8 mouse cellular contexts compared by ENCODE assay signal in the genomic region with DNA sequence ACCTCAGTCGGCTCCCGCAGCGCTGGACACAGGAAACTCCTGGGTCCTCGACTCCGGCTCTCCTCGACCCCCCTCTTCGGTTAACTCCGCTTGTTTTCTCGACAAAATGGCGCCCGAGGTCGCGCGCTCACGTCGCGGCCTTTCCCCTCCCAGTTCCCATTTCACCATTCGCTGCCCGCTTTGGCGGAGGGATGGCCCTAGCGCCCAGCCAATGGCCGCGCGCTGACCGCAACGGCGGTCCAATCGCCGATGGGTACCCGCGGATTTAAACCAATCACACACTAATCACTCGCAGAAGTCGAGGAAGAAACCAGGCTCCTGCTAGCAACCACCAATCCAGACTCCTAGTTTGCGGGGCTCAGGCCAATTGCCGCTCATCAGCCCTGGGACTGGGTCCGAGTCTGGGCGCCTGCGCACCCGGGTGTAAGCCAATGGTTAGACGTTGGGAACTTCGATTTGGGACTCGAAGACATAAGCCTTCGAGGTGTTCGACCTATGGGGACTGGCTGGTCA. TPM values are rescaled to one million over a fixed set of nuclear protein-coding genes. Genes with fewer than 3 reads are reported as not detected.
A peak's percentile ranks its signal among the peaks of the same experiment; 100 is the strongest.
DNase-seq lines count a peak whose midpoint lies in the region; ATAC-seq lines count a peak whose summit lies in the region.

Gene Cnot1, minus strand, starts transcription at position 134 of the 513 bp plus-strand sequence.

- H3K4me1 ChIP-seq in hindbrain, embryonic 12.5 days: peaks cover 17% of the 10 kb centered on the region

- peak within 1 kb of the TSS; percentile 98 for H3K4me3 ChIP-seq in hindbrain, embryonic 12.5 days

- H3K9ac ChIP-seq in hindbrain, embryonic 12.5 days: peak within 1 kb of the TSS; percentile 98

- H3K27me3 ChIP-seq in hindbrain, embryonic 12.5 days: no peaks in the 10 kb centered on the region

- 0 out of 2 replicates have a peak, but pooled peaks cover 5% of the 10 kb centered on the region for H3K36me3 ChIP-seq in hindbrain, embryonic 12.5 days

- under 1% methylated on average over 44 of the region's 44 CpGs for WGBS in hindbrain, embryonic 12.5 days

- peak; percentile 98 for ATAC-seq in hindbrain, embryonic 12.5 days (ENCODE audit: low FRiP score)

- DNase-seq in NIH3T3 (ENCODE audit: low read depth): peak; percentile 99
- DNase-seq in cerebellum, postnatal 10 days: peak; percentile 95 to 96
- peak; percentile 98 to 99 for DNase-seq in frontal cortex, postnatal 10 days (ENCODE audit: low spot score in 2 of 2)
- peak; percentile 99 for DNase-seq in layer of hippocampus, postnatal 14 days (ENCODE audit: low spot score in 2 of 2)
- DNase-seq in lung, postnatal 14 days: peak; percentile 94
- DNase-seq in retina, adult 2 months (ENCODE audit: low read depth, low spot score): peak; percentile 89
- peak; percentile 94 to 97 for DNase-seq in thymus, postnatal 36 days

- H3K27ac ChIP-seq in hindbrain, embryonic 12.5 days: peak within 1 kb of the TSS; percentile 94

- H3K9me3 ChIP-seq in hindbrain, embryonic 12.5 days (replicated peaks): no peaks in the 10 kb centered on the region

- H3K4me2 ChIP-seq in hindbrain, embryonic 12.5 days (replicated peaks): peak within 1 kb of the TSS; percentile 93

RNA-seq across cellular contexts. Expression of gene Cnot1, which starts in this region (rescaled TPM):
- 85.0 and 90.5 TPM in 2 replicates for polyA plus RNA-seq in hindbrain, embryonic 12.5 days (2016; fragmentation: Nextera tagmentation; extraction: Ambion mirVana)
- total RNA-seq in layer of hippocampus, postnatal 14 days (2021): 100 to 1,000 TPM; 135 to 142 TPM

Comparison
In these comparisons a context has a peak if more than half of its experiments do, and no peak if none do; other contexts are left out.
1. Peak in every context shown above with its lines: DNase-seq, ATAC-seq, H3K4me3 ChIP-seq and H3K27ac ChIP-seq.